Mouse (Mus musculus) intestine, postnatal 0 days (tissue): ENCODE results near the gene Tdo2. TPM values are rescaled to one million over a fixed set of nuclear protein-coding genes. Genes with fewer than 3 reads are reported as not detected.

Experiments
- ATAC-seq: fragments of 200-750 bp; cut with Nextera tagmentation; 2 replicates; pipeline ENCODE4 v1.8.0; 2017; ENCODE audit warnings: mild to moderate bottlenecking, moderate TSS enrichment, moderate library complexity
- H3K27ac ChIP-seq: fragments of 300-500 bp; sonication (generic); 2 replicates; pipeline ENCODE4 v1.5.1; 2014; ENCODE audit warnings: mild to moderate bottlenecking, low read depth, low read length, moderate library complexity
- H3K27me3 ChIP-seq: fragments of 300-500 bp; sonication (generic); replicated peaks from 2 replicates; pipeline ENCODE4 v1.6.1; 2014; ENCODE audit warnings: low read length, mixed read lengths; ENCODE audit not compliant: control insufficient read depth, insufficient read depth
- H3K36me3 ChIP-seq: fragments of 300-500 bp; sonication (generic); 2 replicates; pipeline ENCODE4 v1.6.1; 2014; ENCODE audit warnings: mild to moderate bottlenecking, moderate library complexity; ENCODE audit not compliant: control insufficient read depth, insufficient read depth
- H3K4me1 ChIP-seq: fragments of 300-500 bp; sonication (generic); replicated peaks from 2 replicates; pipeline ENCODE4 v1.6.1; 2014; ENCODE audit warnings: antibody characterized with exemption, low read length, mixed read lengths; ENCODE audit not compliant: control insufficient read depth, insufficient read depth
- H3K4me2 ChIP-seq: fragments of 300-500 bp; sonication (generic); replicated peaks from 2 replicates; pipeline ENCODE4 v1.6.1; 2014; ENCODE audit warnings: low read depth, mild to moderate bottlenecking, moderate library complexity
- H3K4me3 ChIP-seq: fragments of 300-500 bp; sonication (generic); 2 replicates; pipeline ENCODE4 v1.5.1; 2014; ENCODE audit warnings: low read depth, low read length
- H3K9ac ChIP-seq: fragments of 300-500 bp; sonication (generic); 2 replicates; pipeline ENCODE4 v1.6.1; 2014; ENCODE audit warnings: mild to moderate bottlenecking, low read depth, low read length
- H3K9me3 ChIP-seq: fragments of 300-500 bp; sonication (generic); 2 replicates; pipeline ENCODE4 v1.6.1; 2016; ENCODE audit warnings: mixed run types; ENCODE audit not compliant: control insufficient read depth
- CTCF ChIP-seq: sonication (generic); IDR thresholded peaks from 2 replicates; pipeline ENCODE4 v1.5.1; 2016; ENCODE audit warnings: low read depth, mild to moderate bottlenecking, control low read depth, antibody characterized with exemption, moderate library complexity
- WGBS: fragments of 180-500 bp; shearing (Covaris S2); extraction: QIAGEN DNeasy Blood & Tissue Kit; methylation state at CpG from one replicate; pipeline ENCODE4 v1.1.7; 2014; 5-methylcytosine and 5-hydroxymethylcytosine counted together
- polyA plus RNA-seq: library from polyadenylated mRNA; unstranded; fragments of >200 nt; fragmentation: Nextera tagmentation; extraction: Ambion mirVana; gene quantifications from 2 replicates; pipeline ENCODE4 v1.2.1, GENCODE M21; 2015

The Tdo2 gene
- polyA plus RNA-seq, 1 experiment from 2014 or later, result 0.68 TPM

DNA sequence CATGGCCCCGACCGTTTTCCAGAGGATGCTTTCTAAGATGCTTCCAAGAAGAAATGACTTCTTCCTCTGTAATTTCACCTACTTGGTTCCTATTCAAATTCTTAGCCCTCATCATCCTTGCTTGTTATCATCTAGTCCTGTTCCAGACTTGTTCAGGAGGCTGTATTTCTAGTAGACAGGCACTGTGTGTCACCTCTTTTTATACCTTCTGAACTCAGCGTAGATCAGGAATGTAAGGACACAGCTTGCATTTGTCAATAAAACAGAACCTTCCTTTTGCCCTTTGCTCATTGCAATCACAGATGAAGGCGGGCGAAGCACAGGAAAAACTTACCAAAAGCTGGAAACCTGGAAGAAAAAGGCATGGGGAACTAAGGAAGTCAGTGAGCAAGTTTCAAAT is 6.0 kb upstream of the Tdo2 start, which contains the start of gene Asic5:
Gene Asic5, plus strand, starts transcription at position 301 of the 400 bp plus-strand sequence.
- Histone ChIP-seq H3K9ac (no peak within 1 kb of the TSS), H3K27me3 (no peaks in the 10 kb centered on the region), H3K4me1 (no peaks in the 10 kb centered on the region), H3K9me3 (no peaks in the 10 kb centered on the region), H3K4me2 (no peak within 1 kb of the TSS), H3K4me3 (no peak within 1 kb of the TSS), H3K27ac (no peak within 1 kb of the TSS), H3K36me3 (no peaks in the 10 kb centered on the region)
- no peak for TF ChIP-seq CTCF
- 64% methylated on average over 5 of the region's 5 CpGs for WGBS
- no peak for ATAC-seq

DNA sequence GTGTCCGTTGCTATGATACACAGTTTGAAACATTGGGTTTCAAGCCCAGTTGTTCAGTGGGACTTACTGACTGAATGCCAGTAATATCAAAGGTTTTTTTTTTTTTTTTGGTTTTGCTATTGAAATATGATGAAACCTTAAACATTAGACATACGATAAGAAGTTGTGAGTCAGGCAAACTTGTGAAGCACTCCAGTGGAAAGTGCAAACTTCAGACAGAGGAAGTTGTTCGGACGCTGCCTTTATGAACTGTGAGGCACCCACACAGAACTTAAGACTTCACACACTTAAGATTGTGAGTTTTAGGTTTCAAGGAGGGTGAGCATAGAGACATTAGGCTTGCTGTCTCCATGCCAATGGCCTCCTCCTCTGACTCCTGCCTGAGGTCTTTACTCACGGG is 5.6 kb upstream of the Tdo2 start:
- Histone ChIP-seq H3K27me3 (no peaks in the 10 kb centered on the region), H3K4me2 (no peak overlapping the region), H3K4me3 (no peak overlapping the region), H3K9me3 (no peaks in the 10 kb centered on the region), H3K36me3 (no peaks in the 10 kb centered on the region), H3K4me1 (no peaks in the 10 kb centered on the region), H3K27ac (no peak overlapping the region), H3K9ac (no peak overlapping the region)
- no peak for ATAC-seq
- no peak for TF ChIP-seq CTCF
- WGBS, result 82% methylated on average over 5 of the region's 5 CpGs

DNA sequence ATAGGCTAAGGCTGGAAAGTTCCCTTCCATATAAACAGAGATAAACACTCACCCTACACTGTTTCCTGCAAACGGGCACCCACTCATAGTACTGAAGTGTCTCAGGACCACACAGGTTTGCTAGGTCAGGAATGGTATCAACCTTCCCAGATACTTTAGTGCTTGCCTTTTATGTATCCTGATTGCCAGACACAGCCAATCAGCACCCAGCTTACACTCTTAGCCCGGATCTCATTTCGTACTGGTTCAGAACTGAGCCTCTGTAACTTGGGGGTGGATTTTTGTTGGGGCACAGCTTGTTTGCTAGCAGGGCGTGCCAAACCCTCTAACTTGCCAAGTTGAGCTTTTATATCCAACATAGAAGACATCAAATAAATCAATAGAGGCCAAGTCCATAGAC is 395 bp downstream of the Tdo2 start:
- H3K27me3 ChIP-seq, result no peaks in the 10 kb centered on the region
- ATAC-seq, result no peak
- 47% methylated on average over 4 of the region's 4 CpGs for WGBS
- no peak overlapping the region for H3K4me3 ChIP-seq
- H3K9me3 ChIP-seq, result no peaks in the 10 kb centered on the region
- H3K36me3 ChIP-seq, result no peaks in the 10 kb centered on the region
- no peak overlapping the region for H3K9ac ChIP-seq
- H3K4me1 ChIP-seq, result no peaks in the 10 kb centered on the region; the same call in 1 of the 2 replicates
- H3K4me2 ChIP-seq, result no peak overlapping the region
- TF ChIP-seq CTCF, result no peak
- H3K27ac ChIP-seq, result no peak overlapping the region

DNA sequence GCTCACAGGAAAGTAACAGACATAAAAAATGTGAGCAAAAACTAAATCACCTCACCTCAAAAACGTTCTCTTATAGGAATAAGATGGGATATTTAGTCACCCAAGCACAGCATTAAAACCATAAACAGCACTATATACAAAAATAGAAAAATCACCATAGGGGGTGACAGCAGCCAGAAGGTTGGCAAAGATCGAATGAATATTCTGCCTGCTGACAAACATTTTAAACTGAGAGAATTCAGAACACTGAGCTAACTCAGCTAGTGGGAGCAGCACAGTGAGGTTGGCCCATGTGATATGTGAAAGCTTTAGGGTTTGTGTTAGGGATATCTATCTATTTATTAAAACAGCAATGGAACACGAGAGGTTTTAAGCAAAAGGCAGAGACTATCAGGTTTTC is 11.4 kb downstream of the Tdo2 start:
- TF ChIP-seq CTCF, result no peak
- ATAC-seq, result no peak
- Histone ChIP-seq H3K27me3 (no peaks in the 10 kb centered on the region), H3K4me1 (no peaks in the 10 kb centered on the region), H3K9ac (no peak overlapping the region), H3K27ac (no peak overlapping the region), H3K4me3 (no peak overlapping the region), H3K4me2 (no peak overlapping the region), H3K9me3 (no peaks in the 10 kb centered on the region), H3K36me3 (no peaks in the 10 kb centered on the region)
- WGBS, result 62% methylated on average over 3 of the region's 3 CpGs

DNA sequence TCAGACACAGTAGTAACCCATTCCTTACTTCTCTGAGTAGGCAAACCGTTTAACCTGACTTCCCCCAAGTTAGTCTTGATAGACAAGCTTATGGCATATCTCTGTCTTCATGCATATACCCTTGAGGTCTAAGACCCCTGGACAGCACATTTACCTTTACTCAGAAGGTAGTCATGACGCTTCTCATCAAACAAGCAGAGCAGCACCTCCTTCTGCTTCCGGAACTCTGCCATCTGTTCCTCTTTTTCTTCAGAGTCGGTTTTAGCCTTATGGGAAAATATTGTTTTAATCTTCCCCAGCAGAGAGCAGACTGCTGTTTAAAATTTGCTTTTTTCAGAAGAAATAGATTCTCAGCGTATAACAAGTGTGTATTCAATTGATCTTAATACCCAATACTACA is 12.2 kb downstream of the Tdo2 start:
- H3K36me3 ChIP-seq, result no peaks in the 10 kb centered on the region
- 80% methylated on average over 5 of the region's 5 CpGs for WGBS

DNA sequence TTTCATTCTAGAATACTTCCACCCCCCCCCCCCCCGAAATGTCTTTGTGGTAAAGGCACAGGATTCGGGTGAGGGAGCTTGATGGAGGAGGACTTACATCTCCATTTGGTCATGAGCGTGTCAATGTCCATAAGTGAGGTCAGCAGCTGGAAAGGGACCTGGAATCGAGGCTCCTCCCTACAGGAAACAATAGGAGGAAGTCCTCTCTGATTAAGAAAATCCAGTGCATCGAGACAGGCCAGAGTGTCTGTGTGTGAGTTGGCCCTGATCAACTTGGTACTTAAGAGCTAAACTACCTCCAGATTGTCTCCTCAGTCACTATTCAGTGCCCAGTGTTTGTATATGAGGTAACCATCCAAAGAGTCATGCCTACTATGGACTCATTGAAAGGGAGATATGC is 14.7 kb downstream of the Tdo2 start:
- TF ChIP-seq CTCF, result no peak
- 74% methylated on average over 5 of the region's 5 CpGs for WGBS
- H3K9ac ChIP-seq, result no peak overlapping the region
- H3K27me3 ChIP-seq, result no peaks in the 10 kb centered on the region
- no peak overlapping the region for H3K4me3 ChIP-seq
- no peaks in the 10 kb centered on the region for H3K36me3 ChIP-seq
- no peak overlapping the region for H3K4me2 ChIP-seq
- no peaks in the 10 kb centered on the region for H3K4me1 ChIP-seq
- no peak for ATAC-seq
- H3K27ac ChIP-seq, result no peak overlapping the region
- H3K9me3 ChIP-seq, result no peaks in the 10 kb centered on the region

More for the DNA sequence above, 12.2 kb downstream of the Tdo2 start:
- Histone ChIP-seq H3K9ac (no peak overlapping the region), H3K9me3 (no peaks in the 10 kb centered on the region), H3K27ac (no peak overlapping the region), H3K4me3 (no peak overlapping the region), H3K27me3 (no peaks in the 10 kb centered on the region), H3K4me1 (no peaks in the 10 kb centered on the region), H3K4me2 (no peak overlapping the region)
- no peak for ATAC-seq
- TF ChIP-seq CTCF, result no peak

DNA sequence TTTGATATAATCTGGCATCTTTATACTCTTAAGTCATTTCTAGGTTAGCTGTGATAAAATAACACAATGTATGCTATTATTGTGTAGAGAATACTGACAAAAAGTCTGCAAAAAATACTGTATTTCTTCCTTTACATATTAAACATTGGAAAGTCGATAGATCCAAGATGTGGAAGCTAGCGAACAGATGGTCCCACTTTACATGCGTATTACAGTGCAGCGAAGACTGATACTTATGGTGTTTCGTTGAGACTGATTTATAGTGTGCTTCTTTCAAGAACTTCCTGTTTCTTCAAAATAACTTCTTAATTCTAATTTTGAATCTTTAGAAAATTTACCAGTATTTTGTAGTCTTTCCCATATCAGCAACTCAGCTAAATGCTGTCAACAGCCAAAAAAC is 18.5 kb downstream of the Tdo2 start:
- WGBS, result 87% methylated on average over 5 of the region's 5 CpGs

More for the DNA sequence above, 18.5 kb downstream of the Tdo2 start:
- no peak for ATAC-seq
- Histone ChIP-seq H3K9ac (no peak overlapping the region), H3K4me1 (no peaks in the 10 kb centered on the region), H3K27me3 (no peaks in the 10 kb centered on the region), H3K27ac (no peak overlapping the region), H3K4me3 (no peak overlapping the region), H3K9me3 (no peaks in the 10 kb centered on the region), H3K4me2 (no peak overlapping the region), H3K36me3 (no peaks in the 10 kb centered on the region)
- TF ChIP-seq CTCF, result no peak
